Mouse (Mus musculus): Measurements from ENCODE around the gene Slc26a10. TPM values are rescaled to one million over a fixed set of nuclear protein-coding genes. Genes with fewer than 3 reads are reported as not detected.
"Not testable (repeated sequence)": the region's sequence is repeated elsewhere in the genome, so short reads cannot be mapped to it uniquely, and the experiment has no call there.

Slc26a10 gene
- total RNA-seq, 2 experiments from 2014 or later: 0.22 to 0.91 TPM

DNA sequence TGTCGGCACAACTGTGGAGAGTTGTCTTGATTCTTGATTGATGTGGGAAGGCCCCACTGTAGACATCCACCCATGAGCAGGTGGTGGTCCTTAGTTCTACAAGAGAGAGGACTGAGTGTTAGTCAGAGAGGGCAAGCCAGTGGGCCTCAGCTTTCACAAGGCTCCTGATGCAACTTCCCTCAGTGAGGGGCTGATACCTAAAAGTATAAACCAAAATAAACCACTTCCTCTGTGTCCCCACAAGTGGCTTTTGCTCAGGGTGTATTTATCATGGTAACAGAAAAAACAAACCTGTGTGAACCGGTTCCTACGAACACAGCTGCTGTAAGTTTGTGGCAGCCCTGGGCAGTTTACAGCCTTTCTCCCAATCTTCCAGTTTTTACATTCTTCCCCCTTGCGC is 43.9 kb downstream of the Slc26a10 start:
- peak; percentile 84 for ATAC-seq (ENCODE audit: poor library complexity, severe bottlenecking)

DNA sequence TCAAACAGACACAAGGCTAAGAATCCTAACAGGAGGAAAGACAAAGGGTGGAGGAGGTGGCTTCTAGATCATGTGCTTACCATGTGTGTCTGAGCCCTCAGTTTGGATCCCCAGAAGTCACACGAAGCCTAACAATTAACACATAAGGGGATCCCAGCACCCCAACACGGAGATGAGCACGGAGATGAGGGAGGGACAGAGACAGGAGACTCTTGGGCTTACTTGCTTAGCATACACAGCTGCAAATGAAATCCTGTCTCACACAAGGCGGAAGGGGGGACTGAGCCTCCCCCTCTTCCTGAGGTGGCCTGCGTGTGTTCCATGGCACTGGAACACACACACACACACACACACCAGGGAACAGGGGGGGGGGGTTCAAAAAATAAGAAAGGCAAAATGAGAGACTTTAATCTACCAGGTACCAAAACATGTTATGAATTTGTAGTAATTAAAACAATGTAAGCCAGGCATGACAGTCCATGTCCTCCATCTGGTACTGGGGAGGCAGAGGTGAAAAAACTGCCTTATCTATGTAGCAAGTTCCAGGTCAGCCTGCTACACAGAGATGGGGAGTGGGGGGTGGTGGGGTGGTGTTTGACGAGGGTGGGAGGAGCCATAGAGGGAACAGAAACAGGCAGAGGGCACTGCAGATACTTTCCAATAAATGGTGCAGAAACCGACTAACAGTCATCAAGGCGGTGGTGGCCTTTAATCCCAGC is 45.2 kb downstream of the Slc26a10 start:
- ATAC-seq (ENCODE audit: poor library complexity, severe bottlenecking): peak; percentile 61

DNA sequence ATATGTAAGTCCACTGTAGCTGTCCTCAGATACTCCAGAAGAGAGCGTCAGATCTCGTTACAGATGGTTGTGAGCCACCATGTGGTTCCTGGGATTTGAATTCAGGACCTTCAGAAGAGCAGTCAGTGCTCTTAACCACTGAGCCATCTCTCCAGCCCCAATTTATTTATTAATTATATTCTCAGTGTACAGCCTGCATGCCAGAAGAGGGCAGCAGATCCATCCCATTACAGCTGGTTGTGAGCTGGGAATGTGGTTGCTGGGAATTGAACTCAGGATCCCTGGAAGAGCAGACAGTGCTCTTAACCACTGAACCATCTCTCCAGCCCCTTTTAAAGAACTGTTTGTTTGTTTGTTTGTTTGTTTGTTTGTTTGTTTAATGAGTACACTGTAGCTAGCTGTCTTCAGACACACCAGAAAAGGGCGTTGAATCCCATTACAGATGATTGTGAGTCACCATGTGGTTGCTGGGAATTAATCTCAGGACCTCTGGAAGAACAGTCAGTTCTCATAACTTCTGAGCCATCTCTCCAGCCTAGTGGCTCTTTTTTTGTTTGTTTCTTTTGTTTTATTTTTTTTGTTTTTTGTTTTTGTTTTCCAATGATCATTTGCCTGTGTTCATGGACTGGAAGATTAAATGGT is 45.9 kb downstream of the Slc26a10 start:
- ATAC-seq (ENCODE audit: poor library complexity, severe bottlenecking): not testable (repeated sequence)

DNA sequence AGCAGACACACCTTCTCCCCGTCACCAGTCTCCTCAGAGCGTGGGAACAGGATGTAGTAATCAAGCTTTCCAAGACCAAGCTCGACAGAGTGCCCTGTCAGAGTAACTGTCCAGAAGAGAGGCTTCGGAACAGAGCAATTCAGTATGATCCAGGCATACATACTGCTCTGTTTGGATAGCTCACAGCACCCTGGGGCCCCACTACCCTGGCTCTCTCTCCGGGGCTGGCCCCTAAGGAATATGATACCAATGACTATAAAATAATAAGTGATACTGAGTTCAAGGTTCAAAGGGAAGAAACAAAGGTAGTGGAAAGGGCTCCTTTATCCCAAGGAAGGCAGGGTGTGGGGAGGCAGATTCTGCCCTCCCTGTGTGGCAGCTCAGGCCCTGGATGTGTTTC is 48.0 kb downstream of the Slc26a10 start:
- ATAC-seq (ENCODE audit: poor library complexity, severe bottlenecking): no peak

DNA sequence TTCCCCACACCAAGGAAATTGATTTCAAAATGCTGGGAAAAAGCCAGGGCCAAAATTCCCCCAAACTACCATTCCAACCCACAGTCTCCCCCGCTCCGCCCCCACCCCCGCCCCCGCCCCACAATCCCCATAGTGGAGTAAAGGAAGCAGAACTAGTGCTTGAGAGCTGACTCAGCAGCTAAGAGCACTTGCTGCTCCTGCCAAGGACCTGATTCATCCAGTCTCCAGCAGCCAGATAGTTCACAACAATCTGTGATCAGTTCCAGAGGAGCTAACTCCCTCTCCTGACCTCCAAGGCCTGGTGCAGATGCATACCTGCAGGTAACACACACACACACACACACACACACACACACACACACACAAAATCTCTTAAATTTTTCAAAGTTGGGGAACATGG is 51.0 kb downstream of the Slc26a10 start:
- no peak for ATAC-seq (ENCODE audit: poor library complexity, severe bottlenecking)

DNA sequence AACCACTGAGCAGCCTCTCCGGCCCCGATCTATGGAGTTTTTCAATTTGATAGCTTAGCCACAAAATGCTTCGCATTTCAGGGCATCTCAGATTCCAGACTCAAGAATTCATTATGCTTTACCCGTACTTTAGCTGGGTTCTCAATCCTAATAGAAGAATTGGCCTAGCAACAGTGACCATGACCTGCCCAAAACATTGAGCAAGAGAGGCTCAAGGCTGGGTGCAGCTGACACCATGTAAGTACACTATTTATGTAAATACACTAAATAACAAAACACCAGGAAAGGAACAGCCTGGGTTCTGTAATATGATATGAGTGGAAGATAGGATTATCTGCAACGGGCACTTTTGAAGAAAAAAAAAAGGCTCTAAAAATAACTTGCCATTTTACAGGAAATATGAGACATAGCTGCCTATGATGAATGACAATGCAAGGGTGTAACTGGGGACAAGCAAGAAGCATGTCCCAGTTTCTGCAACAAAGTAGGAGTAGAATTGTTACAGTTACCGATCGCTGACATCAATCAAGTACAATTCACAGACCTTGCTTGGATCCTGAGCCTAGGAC is 52.6 kb downstream of the Slc26a10 start:
- no peak for ATAC-seq (ENCODE audit: poor library complexity, severe bottlenecking)

DNA sequence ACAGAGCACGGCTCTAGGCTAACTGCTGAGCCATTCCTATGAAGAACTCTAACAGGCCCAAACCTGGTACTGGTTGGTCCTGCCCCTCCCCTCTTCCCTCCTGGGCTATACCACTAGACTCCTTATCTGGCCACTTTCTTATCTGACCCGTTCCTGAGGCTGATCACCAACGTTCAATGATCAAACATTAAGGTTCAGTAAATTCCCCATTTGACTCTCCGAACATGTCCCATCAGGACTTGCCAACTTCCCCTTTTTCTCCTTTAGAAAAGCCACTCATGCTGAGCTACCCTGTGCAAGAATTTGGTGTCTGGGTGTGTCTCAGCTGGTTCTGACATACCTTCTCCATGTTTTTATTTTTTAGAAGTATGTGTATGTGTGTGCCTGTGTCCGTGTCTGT is 53.9 kb downstream of the Slc26a10 start:
- ATAC-seq (ENCODE audit: poor library complexity, severe bottlenecking): peak; percentile 74

DNA sequence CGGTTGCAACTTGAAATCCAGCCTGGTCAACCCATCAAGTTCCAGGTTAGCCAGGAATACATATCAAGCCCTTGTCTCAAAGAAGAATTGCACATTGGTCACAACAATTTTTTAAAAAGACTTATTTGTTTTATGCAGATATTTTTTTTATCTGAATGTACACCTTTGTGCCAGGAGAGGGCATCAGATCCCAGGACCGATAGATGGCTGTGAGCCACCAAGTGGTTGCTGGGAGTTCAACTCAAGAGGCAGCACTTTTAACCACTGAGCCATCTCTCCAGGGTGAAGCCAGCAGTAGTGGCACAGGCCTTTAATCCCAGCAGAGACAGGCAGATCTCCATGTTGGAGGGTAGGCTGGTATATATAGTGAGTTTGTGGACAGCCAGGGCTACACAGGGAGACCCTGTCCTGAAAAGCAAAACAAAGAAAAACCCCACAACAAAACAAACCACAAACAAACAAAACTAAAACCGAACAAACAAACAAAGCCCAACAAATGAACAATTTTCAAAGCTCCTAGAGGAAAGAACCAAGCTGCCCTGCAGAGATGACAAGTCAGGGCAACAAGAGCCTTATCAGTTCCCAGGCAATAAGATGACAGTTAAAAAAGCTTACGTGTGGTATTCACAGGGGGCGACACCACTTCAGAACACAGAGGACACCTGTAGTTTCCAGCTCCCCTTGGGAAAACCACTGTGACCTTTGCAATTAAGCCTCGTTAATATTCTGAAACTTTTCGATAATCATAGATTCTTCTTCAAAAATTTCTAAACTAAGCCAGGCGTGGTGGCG is 55.0 kb downstream of the Slc26a10 start:
- ATAC-seq (ENCODE audit: poor library complexity, severe bottlenecking): peak; percentile 47

DNA sequence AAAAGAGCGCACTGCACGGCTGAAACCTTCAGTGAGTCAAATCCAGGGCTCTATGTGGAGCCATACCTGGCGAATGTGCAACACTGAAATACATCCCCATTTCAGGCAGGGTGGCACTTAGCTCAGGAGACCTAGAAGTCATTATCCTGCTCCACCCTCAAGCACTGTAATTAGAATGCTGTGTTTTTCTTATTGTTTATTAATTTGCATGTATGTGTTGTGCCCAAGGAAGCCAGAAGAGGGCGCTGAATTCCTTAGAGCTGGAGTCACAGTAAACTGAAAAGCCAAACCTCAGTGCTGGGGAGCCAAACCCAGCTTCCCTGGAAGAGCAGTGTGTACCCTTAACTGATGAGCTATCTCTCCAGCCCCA is 57.0 kb downstream of the Slc26a10 start:
- ATAC-seq (ENCODE audit: poor library complexity, severe bottlenecking): peak; percentile 26

DNA sequence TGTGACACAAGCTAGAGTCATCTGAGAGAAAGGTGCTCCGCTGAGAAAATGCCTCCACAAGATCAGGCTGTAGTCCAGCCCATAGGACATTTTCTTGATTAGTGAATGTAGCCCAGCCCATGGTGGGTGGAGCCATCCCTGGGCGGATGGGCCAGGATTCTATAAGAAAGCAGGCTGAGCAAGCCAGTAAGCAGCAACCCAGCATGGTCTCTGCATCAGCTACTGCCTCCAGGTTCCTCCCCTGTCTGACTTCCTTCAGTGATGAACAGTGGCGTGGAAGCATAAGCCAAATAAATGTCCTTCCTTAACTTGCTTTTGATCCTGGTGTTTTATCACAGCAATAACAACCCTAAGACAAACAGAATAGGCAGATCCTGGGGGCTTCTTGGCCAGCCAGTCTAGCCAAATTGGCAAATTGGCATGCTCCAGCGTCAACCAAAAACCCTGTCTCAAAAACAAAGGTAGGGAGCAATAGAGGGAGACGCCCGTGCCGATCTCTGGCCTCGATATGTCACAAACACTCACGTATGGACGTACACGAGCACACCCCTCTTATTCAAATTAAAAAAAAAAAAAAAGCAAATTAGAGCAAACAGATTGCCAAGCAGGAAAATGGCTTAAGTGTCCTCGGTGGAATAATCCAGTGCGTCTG is 57.5 kb downstream of the Slc26a10 start:
- ATAC-seq (ENCODE audit: poor library complexity, severe bottlenecking): no peak

DNA sequence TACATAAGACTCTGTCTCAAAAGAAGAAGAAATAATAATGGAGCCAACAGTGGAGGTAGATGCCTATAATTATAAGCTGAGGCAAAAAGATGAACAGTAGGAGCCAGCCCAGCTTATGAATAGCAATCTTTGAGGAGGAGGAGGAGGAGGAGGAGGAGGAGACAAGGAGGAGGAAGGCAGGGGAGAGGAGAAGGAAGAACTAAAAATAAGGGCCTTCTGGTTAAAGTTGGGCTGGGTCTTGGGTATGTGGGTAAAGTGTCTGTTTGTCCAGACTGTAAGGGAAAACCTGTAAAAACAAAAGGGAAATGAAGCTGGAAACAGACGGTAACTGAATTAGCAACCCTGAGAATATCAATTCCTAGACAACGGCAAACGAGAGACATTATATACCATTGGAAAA is 58.4 kb downstream of the Slc26a10 start:
- no peak for ATAC-seq (ENCODE audit: poor library complexity, severe bottlenecking)

Other genes starting within 250 kb of the Slc26a10 start
- 73.2 and 75.2 TPM in 2 replicates for gene Ctdsp2, start 201.9 kb downstream of the Slc26a10 start, total RNA-seq (2015)
- 38.0 and 41.9 TPM in 2 replicates for gene Ctdsp2, start 201.9 kb downstream of the Slc26a10 start, total RNA-seq (2017)
- gene Avil, start 179.9 kb downstream of the Slc26a10 start, total RNA-seq (2015): 0.07 TPM in 1 of 2 replicates, not detected in the other
- gene Avil, start 179.9 kb downstream of the Slc26a10 start, total RNA-seq (2017): 0.04 and 0.16 TPM in 2 replicates
- 17.4 and 25.7 TPM in 2 replicates for gene Tsfm, start 149.8 kb downstream of the Slc26a10 start, total RNA-seq (2015)
- gene Tsfm, start 149.8 kb downstream of the Slc26a10 start, total RNA-seq (2017): 17.1 and 21.0 TPM in 2 replicates
- gene Mettl1, start 139.2 kb downstream of the Slc26a10 start, total RNA-seq (2015): 4.2 and 5.4 TPM in 2 replicates
- gene Mettl1, start 139.2 kb downstream of the Slc26a10 start, total RNA-seq (2017): 3.5 and 8.9 TPM in 2 replicates
- not detected in 2 replicates for gene Eef1akmt3, start 139.1 kb downstream of the Slc26a10 start, total RNA-seq (2015)
- 0.08 TPM in 1 of 2 replicates, not detected in the other for gene Eef1akmt3, start 139.1 kb downstream of the Slc26a10 start, total RNA-seq (2017)
- not detected in 2 replicates for gene Cyp27b1, start 132.4 kb downstream of the Slc26a10 start, total RNA-seq (2015)
- not detected in 2 replicates for gene Cyp27b1, start 132.4 kb downstream of the Slc26a10 start, total RNA-seq (2017)
- gene March9, start 120.5 kb downstream of the Slc26a10 start, total RNA-seq (2015): 0.04 TPM in 1 of 2 replicates, not detected in the other
- gene March9, start 120.5 kb downstream of the Slc26a10 start, total RNA-seq (2017): 0.22 and 0.37 TPM in 2 replicates
- gene Cdk4, start 117.1 kb downstream of the Slc26a10 start, total RNA-seq (2015): 276 and 285 TPM in 2 replicates
- 174 and 258 TPM in 2 replicates for gene Cdk4, start 117.1 kb downstream of the Slc26a10 start, total RNA-seq (2017)
- gene Tspan31, start 110.4 kb downstream of the Slc26a10 start, total RNA-seq (2015): 70.0 and 82.5 TPM in 2 replicates
- 61.6 and 62.5 TPM in 2 replicates for gene Tspan31, start 110.4 kb downstream of the Slc26a10 start, total RNA-seq (2017)
- gene Agap2, start 105.4 kb downstream of the Slc26a10 start, total RNA-seq (2015): 4.1 and 8.3 TPM in 2 replicates
- 32.5 and 35.4 TPM in 2 replicates for gene Agap2, start 105.4 kb downstream of the Slc26a10 start, total RNA-seq (2017)
- 39.9 and 42.3 TPM in 2 replicates for gene Os9, start 59.5 kb downstream of the Slc26a10 start, total RNA-seq (2015)
- gene Os9, start 59.5 kb downstream of the Slc26a10 start, total RNA-seq (2017): 170 and 195 TPM in 2 replicates
- gene B4galnt1, start 15.4 kb downstream of the Slc26a10 start, total RNA-seq (2015): 113 TPM in 2 replicates
- gene B4galnt1, start 15.4 kb downstream of the Slc26a10 start, total RNA-seq (2017): 67.7 and 75.5 TPM in 2 replicates
- gene Arhgef25, start 9.4 kb upstream of the Slc26a10 start, total RNA-seq (2015): 0.16 TPM in 1 of 2 replicates, not detected in the other
- gene Arhgef25, start 9.4 kb upstream of the Slc26a10 start, total RNA-seq (2017): 0.41 and 1.0 TPM in 2 replicates
- gene Dtx3, start 15.1 kb upstream of the Slc26a10 start, total RNA-seq (2015): 8.2 and 9.2 TPM in 2 replicates
- gene Dtx3, start 15.1 kb upstream of the Slc26a10 start, total RNA-seq (2017): 4.5 and 9.1 TPM in 2 replicates
- 9.6 and 12.0 TPM in 2 replicates for gene Pip4k2c, start 30.9 kb upstream of the Slc26a10 start, total RNA-seq (2015)
- gene Pip4k2c, start 30.9 kb upstream of the Slc26a10 start, total RNA-seq (2017): 13.2 and 17.8 TPM in 2 replicates
- gene Kif5a, start 82.7 kb upstream of the Slc26a10 start, total RNA-seq (2015): 0.85 and 0.93 TPM in 2 replicates
- gene Kif5a, start 82.7 kb upstream of the Slc26a10 start, total RNA-seq (2017): 0.70 and 0.94 TPM in 2 replicates
- gene Dctn2, start 85.7 kb upstream of the Slc26a10 start, total RNA-seq (2015): 78.9 and 82.6 TPM in 2 replicates
- gene Dctn2, start 85.7 kb upstream of the Slc26a10 start, total RNA-seq (2017): 90.1 and 96.4 TPM in 2 replicates
- 40.4 and 48.4 TPM in 2 replicates for gene Mbd6, start 108.4 kb upstream of the Slc26a10 start, total RNA-seq (2015)
- gene Mbd6, start 108.4 kb upstream of the Slc26a10 start, total RNA-seq (2017): 5.6 and 8.9 TPM in 2 replicates
- gene Mars, start 131.1 kb upstream of the Slc26a10 start, total RNA-seq (2015): 38.4 and 47.8 TPM in 2 replicates
- 80.3 and 95.2 TPM in 2 replicates for gene Mars, start 131.1 kb upstream of the Slc26a10 start, total RNA-seq (2017)
- 135 and 138 TPM in 2 replicates for gene Arhgap9, start 141.3 kb upstream of the Slc26a10 start, total RNA-seq (2015)
- 96.8 and 108 TPM in 2 replicates for gene Arhgap9, start 141.3 kb upstream of the Slc26a10 start, total RNA-seq (2017)
- not detected in 2 replicates for gene Gli1, start 161.3 kb upstream of the Slc26a10 start, total RNA-seq (2015)
- not detected in 2 replicates for gene Gli1, start 161.3 kb upstream of the Slc26a10 start, total RNA-seq (2017)
- gene Inhbe, start 173.8 kb upstream of the Slc26a10 start, total RNA-seq (2015): not detected in 2 replicates
- gene Inhbe, start 173.8 kb upstream of the Slc26a10 start, total RNA-seq (2017): 0.04 TPM in 1 of 2 replicates, not detected in the other
- gene Inhbc, start 189.8 kb upstream of the Slc26a10 start, total RNA-seq (2015): not detected in 2 replicates
- gene Inhbc, start 189.8 kb upstream of the Slc26a10 start, total RNA-seq (2017): not detected in 2 replicates
- 87.2 and 101 TPM in 2 replicates for gene R3hdm2, start 199.7 kb upstream of the Slc26a10 start, total RNA-seq (2015)
- gene R3hdm2, start 199.7 kb upstream of the Slc26a10 start, total RNA-seq (2017): 30.6 and 41.3 TPM in 2 replicates

All from megakaryocyte, adult 5-6 weeks (primary cell).